Mouse (Mus musculus) liver, adult 2 months (tissue): Measurements from ENCODE around the gene Uqcc2. TPM values are rescaled to one million over a fixed set of nuclear protein-coding genes. Genes with fewer than 3 reads are reported as not detected.

Experiments used
- DNase-seq: peaks from one replicate; pipeline ENCODE4 v3.0.0-alpha.2; 2011; ENCODE audit warnings: low read depth, low spot score; ENCODE audit errors: extremely low read depth
- H3K27ac ChIP-seq: fragments of 200-500 bp; replicated peaks from 2 replicates; pipeline ENCODE4 v1.5.1; 2012; ENCODE audit warnings: low read depth, mild to moderate bottlenecking, control low read depth, inconsistent platforms, low read length; ENCODE audit not compliant: insufficient read depth
- H3K27me3 ChIP-seq: fragments of 200-500 bp; 2 replicates; pipeline ENCODE4 v1.6.1; 2012; ENCODE audit warnings: mild to moderate bottlenecking, moderate library complexity, low read length, inconsistent platforms; ENCODE audit not compliant: control insufficient read depth, insufficient read depth
- H3K36me3 ChIP-seq: fragments of 200-500 bp; 2 replicates; pipeline ENCODE4 v1.6.1; 2012; ENCODE audit warnings: low read length, inconsistent platforms; ENCODE audit not compliant: control insufficient read depth, insufficient read depth
- H3K4me1 ChIP-seq: fragments of 200-500 bp; 2 replicates; pipeline ENCODE4 v1.6.1; 2011; ENCODE audit warnings: low read length; ENCODE audit not compliant: control insufficient read depth, insufficient read depth
- H3K4me3 ChIP-seq: fragments of 200-500 bp; 2 replicates; pipeline ENCODE4 v1.5.1; 2011; ENCODE audit warnings: low read depth, mild to moderate bottlenecking, control low read depth, low read length, moderate library complexity; ENCODE audit not compliant: insufficient read depth
- H3K79me2 ChIP-seq: fragments of 200-500 bp; 2 replicates; pipeline ENCODE4 v1.6.1; 2012; ENCODE audit warnings: inconsistent platforms, mild to moderate bottlenecking, low read length, moderate library complexity; ENCODE audit not compliant: control insufficient read depth, insufficient read depth
- H3K9ac ChIP-seq: fragments of 200-500 bp; 2 replicates; pipeline ENCODE4 v1.6.1; 2012; ENCODE audit warnings: low read depth, mild to moderate bottlenecking, control low read depth, inconsistent platforms, low read length
- CTCF ChIP-seq: fragments of 200-500 bp; IDR thresholded peaks from 2 replicates; pipeline ENCODE4 v1.5.1; 2011; ENCODE audit warnings: low read depth, low read length, control low read depth
- POLR2A ChIP-seq: fragments of 200-500 bp; IDR thresholded peaks from 2 replicates; pipeline ENCODE4 v1.6.1; 2011; ENCODE audit warnings: low read length, control low read depth; ENCODE audit not compliant: insufficient read depth; ENCODE audit errors: extremely low read depth
- WGBS: fragments of 180-500 bp; shearing (Covaris S2); methylation state at CpG from one replicate; pipeline ENCODE4 v1.1.7; 2018; 5-methylcytosine and 5-hydroxymethylcytosine counted together
- polyA plus RNA-seq: library from polyadenylated mRNA; depleted of rRNA; stranded (reverse); fragments of >200 nt; gene quantifications from 2 replicates; pipeline ENCODE4 v1.2.3, GENCODE M21; 2012
- total RNA-seq: library from RNA; depleted of rRNA; stranded (reverse); fragments of >200 nt; gene quantifications from 2 replicates; pipeline ENCODE4 v1.2.3, GENCODE M21; 2014

Uqcc2 gene
- total and polyA plus RNA-seq, 2 experiments, result 78.9 to 135 TPM

GRCm38 (mm10) chr17:27176754-27177153 is 43.0 kb upstream of the Uqcc2 start:
- H3K79me2 ChIP-seq, result no peaks in the 10 kb centered on the region
- no peak for DNase-seq
- WGBS, result 92% methylated on average over 4 of the region's 4 CpGs

GRCm38 (mm10) chr17:27176287-27176686 is 42.6 kb upstream of the Uqcc2 start:
- Histone ChIP-seq H3K9ac (no peak overlapping the region), H3K27ac (no peak overlapping the region), H3K4me1 (no peaks in the 10 kb centered on the region), H3K27me3 (no peaks in the 10 kb centered on the region), H3K36me3 (no peaks in the 10 kb centered on the region), H3K4me3 (no peak overlapping the region), H3K79me2 (no peaks in the 10 kb centered on the region)
- no peak for DNase-seq
- no peak for TF ChIP-seq POLR2A
- WGBS, result 81% methylated on average over 3 of the region's 3 CpGs

More at GRCm38 (mm10) chr17:27176754-27177153, 43.0 kb upstream of the Uqcc2 start:
- Histone ChIP-seq H3K27ac (no peak overlapping the region), H3K9ac (no peak overlapping the region), H3K27me3 (no peaks in the 10 kb centered on the region), H3K4me3 (no peak overlapping the region), H3K36me3 (no peaks in the 10 kb centered on the region), H3K4me1 (no peaks in the 10 kb centered on the region)
- TF ChIP-seq CTCF (no peak), POLR2A (no peak)

DNA sequence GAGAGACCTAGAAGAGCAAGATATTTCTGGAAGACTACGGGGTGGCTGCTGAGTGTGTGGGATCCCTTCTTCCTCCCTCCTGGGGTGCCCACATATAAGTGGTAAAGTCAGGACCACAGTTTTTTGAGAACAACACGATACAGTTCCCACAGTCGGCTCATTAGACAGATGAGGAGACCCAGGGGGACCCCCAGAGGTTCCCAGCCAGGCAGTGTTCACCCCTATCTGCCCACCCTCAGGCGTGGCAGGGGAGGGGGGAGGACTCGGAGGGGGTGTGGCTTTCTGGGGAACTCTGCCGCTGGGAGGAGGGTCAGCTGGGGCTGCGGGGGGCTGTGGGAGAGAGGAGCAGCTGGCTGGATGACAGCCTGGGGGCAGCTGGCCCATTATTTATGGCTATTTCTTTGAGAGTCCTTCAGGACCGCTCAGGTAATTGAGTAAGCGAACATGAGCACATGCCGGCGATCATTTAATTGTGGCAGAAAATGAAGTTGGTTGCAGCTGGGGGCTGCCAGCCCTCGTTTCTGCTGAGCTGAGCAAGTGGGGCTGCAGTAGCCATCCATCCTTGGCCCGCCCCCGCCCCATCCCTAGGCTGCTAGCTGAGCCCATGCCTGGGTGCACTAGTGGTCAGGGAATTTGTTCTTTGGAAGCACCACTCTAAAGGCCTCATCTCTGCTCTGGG is 41.6 kb upstream of the Uqcc2 start:
- no peak for TF ChIP-seq POLR2A
- no peak for TF ChIP-seq CTCF
- no peaks in the 10 kb centered on the region for H3K4me1 ChIP-seq
- H3K9ac ChIP-seq, result no peak overlapping the region
- 57% methylated on average over 14 of the region's 14 CpGs for whole genome bisulfite sequencing
- H3K36me3 ChIP-seq, result no peaks in the 10 kb centered on the region
- no peak overlapping the region for H3K4me3 ChIP-seq
- H3K27me3 ChIP-seq, result no peaks in the 10 kb centered on the region
- DNase-seq, result no peak
- H3K79me2 ChIP-seq, result no peaks in the 10 kb centered on the region
- no peak overlapping the region for H3K27ac ChIP-seq

- Histone ChIP-seq H3K4me1 (no peaks in the 10 kb centered on the region), H3K27me3 (no peaks in the 10 kb centered on the region), H3K4me3 (no peak overlapping the region), H3K27ac (no peak overlapping the region), H3K36me3 (no peaks in the 10 kb centered on the region), H3K9ac (no peak overlapping the region), H3K79me2 (no peaks in the 10 kb centered on the region)
- no peak for DNase-seq
- 64% methylated on average over 3 of the region's 3 CpGs for WGBS
- no peak for TF ChIP-seq POLR2A
- TF ChIP-seq CTCF, result no peak
Measured at GRCm38 (mm10) chr17:27173715-27174114, 40.0 kb upstream of the Uqcc2 start.

DNA sequence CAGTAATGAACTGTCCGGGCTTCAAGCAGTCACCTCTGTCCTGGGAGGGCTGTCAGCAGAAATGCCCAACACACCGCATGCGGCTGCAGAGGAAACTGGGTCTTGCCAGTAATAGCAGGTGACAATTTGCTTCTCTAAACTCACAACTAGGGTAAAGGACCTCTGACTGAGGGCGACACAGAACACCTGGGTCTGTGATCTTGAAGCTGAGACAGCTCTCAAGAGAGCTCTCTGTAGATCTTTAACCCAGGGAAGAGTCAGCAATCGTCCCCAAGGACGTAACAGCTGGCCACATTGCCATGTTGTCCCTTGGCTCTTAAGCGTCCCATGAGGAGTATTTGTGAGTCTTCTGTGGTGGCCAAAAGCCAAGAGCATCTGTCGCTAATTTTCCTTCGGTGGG is 38.7 kb upstream of the Uqcc2 start:
- DNase-seq, result no peak
- H3K27me3 ChIP-seq, result no peaks in the 10 kb centered on the region
- TF ChIP-seq POLR2A, result no peak
- no peak for TF ChIP-seq CTCF
- H3K4me3 ChIP-seq, result no peak overlapping the region
- H3K79me2 ChIP-seq, result no peaks in the 10 kb centered on the region
- H3K9ac ChIP-seq, result no peak overlapping the region
- no peaks in the 10 kb centered on the region for H3K4me1 ChIP-seq
- no peak overlapping the region for H3K27ac ChIP-seq
- H3K36me3 ChIP-seq, result no peaks in the 10 kb centered on the region
- WGBS, result 83% methylated on average over 9 of the region's 9 CpGs

- H3K79me2 ChIP-seq, result no peaks in the 10 kb centered on the region
- DNase-seq, result no peak
- H3K27ac ChIP-seq, result no peak overlapping the region
- H3K4me1 ChIP-seq, result no peaks in the 10 kb centered on the region
- H3K27me3 ChIP-seq, result no peaks in the 10 kb centered on the region
- TF ChIP-seq CTCF (no peak), POLR2A (no peak)
- no peak overlapping the region for H3K9ac ChIP-seq
- 73% methylated on average over 5 of the region's 5 CpGs for WGBS
- H3K36me3 ChIP-seq, result no peaks in the 10 kb centered on the region
- no peak overlapping the region for H3K4me3 ChIP-seq
Measured at GRCm38 (mm10) chr17:27171121-27171520, 37.4 kb upstream of the Uqcc2 start.
